Mouse (Mus musculus): ENCODE measurements around the gene Ptprk. TPM values are rescaled to one million over a fixed set of nuclear protein-coding genes. Genes with fewer than 3 reads are reported as not detected.

The Ptprk gene
- polyA plus RNA-seq, 1 experiment, result 1.3 TPM

DNA sequence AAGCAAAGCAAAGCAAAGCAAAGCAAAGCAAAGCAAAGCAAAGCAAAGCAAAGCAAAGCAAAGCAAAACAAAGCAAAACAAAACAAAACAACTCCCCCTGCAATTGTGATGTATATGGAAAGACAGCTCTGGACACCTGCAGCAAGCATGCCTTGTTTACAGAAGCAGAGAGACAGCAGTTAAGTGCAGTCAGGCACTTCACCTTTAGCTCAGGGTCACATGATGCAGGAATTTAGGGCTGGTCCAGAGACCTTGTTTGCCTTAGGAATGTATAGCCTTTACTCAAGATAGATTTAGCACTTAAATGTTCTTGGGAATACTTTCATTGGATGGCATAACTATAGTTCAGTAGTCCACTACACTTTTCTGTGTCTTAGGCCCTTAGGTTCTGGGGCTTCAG lies 561.5 kb downstream of the Ptprk start:
- Histone ChIP-seq H3K27ac (ENCODE audit: control insufficient read depth, insufficient read depth, low read depth, low read length) (no peak overlapping the region), H3K4me3 (ENCODE audit: control insufficient read depth, low read depth, low read length) (no peak overlapping the region), H3K36me3 (ENCODE audit: control insufficient read depth, insufficient read depth, low read length) (no peaks in the 10 kb centered on the region), H3K27me3 (ENCODE audit: control insufficient read depth, insufficient read depth, low read length) (no peaks in the 10 kb centered on the region), H3K4me1 (ENCODE audit: control insufficient read depth, insufficient read depth, low read length) (no peaks in the 10 kb centered on the region)
- TF ChIP-seq CTCF (IDR thresholded peaks at IDR 0.05; ENCODE audit: control insufficient read depth, insufficient read depth, insufficient replicate concordance, low read depth, low read length) (no peak), POLR2A (IDR thresholded peaks at IDR 0.05; ENCODE audit: control insufficient read depth, low read depth, low read length) (no peak)

DNA sequence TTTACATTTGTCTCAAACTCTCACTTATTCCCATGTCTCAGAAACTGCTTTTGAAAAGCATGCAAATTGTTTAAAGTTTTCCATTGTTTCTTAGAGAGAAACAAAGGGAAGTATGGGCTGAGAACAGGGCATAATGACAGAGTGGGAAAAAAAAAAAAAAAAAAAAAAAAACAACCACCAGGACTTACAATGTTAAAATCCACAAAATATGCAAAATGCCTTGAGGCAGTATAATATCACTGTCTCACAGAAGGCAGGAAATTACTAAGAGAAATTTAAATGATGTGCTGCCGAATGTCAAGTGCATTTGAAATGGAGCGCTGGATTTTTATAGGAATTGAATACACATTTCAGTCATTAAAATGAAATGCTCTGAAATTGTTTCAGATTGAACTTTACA lies 567.3 kb downstream of the Ptprk start:
- TF ChIP-seq POLR2A (IDR thresholded peaks at IDR 0.05; ENCODE audit: control insufficient read depth, low read depth, low read length) (no peak), CTCF (IDR thresholded peaks at IDR 0.05; ENCODE audit: control insufficient read depth, insufficient read depth, insufficient replicate concordance, low read depth, low read length) (no peak)
- Histone ChIP-seq H3K36me3 (ENCODE audit: control insufficient read depth, insufficient read depth, low read length) (no peaks in the 10 kb centered on the region), H3K4me1 (ENCODE audit: control insufficient read depth, insufficient read depth, low read length) (no peaks in the 10 kb centered on the region), H3K27me3 (ENCODE audit: control insufficient read depth, insufficient read depth, low read length) (no peaks in the 10 kb centered on the region), H3K4me3 (ENCODE audit: control insufficient read depth, low read depth, low read length) (no peak overlapping the region), H3K27ac (ENCODE audit: control insufficient read depth, insufficient read depth, low read depth, low read length) (no peak overlapping the region)
